30 mouse cellular contexts compared by ENCODE assay signal in genomic region chr4:120914501-120914900, GRCm38 (mm10). TPM values are rescaled to one million over a fixed set of nuclear protein-coding genes. Genes with fewer than 3 reads are reported as not detected.
DNase-seq lines count a peak whose midpoint lies in the region; ATAC-seq and TF ChIP-seq lines count a peak whose summit lies in the region.
"Had no signal": no experiment of that assay in that cellular context is flagged by ENCODE, and none has a peak within 500 bp of the region (broad histone marks: within the 10 kb centered on the region; RNA-seq: fewer than 3 reads in every experiment).

No protein-coding gene starts in this region.

- intact Hi-C loops in left cerebral cortex, postnatal 10 days (cut with DNase I), result loop anchor here (5.0 kb wide), 2 partner anchors 232 to 322 kb away; no protein-coding TSS in a partner anchor

- peak overlapping the region; percentile 54 for H3K27ac ChIP-seq in spleen, adult 2 months (ENCODE audit: insufficient read depth, low read length)
- peak overlapping the region; percentile 75 for H3K27ac ChIP-seq in MEL (ENCODE audit: control insufficient read depth, low read depth, low read length)
- H3K27ac ChIP-seq in midbrain, embryonic 14.5 days (replicated peaks; ENCODE audit: low read depth, low read length), result no peak overlapping the region
- H3K27ac ChIP-seq: embryonic facial prominence, embryonic 13.5 days; forebrain, embryonic 12.5 days; heart, adult 2 months; heart, embryonic 13.5 days; hindbrain, embryonic 13.5 days; kidney, embryonic 15.5 days; limb, embryonic 13.5 days; liver, embryonic 13.5 days; neural tube, embryonic 15.5 days; stomach, embryonic 15.5 days had no signal

- 14% methylated on average over 4 of the region's 4 CpGs for WGBS in spleen, adult 2 months
- 78% methylated on average over 4 of the region's 4 CpGs for WGBS in midbrain, embryonic 14.5 days

- no peak overlapping the region for H3K4me3 ChIP-seq in spleen, adult 2 months (ENCODE audit: extremely low read depth, insufficient read depth, insufficient read length)
- H3K4me3 ChIP-seq in MEL (ENCODE audit: control insufficient read depth in 1 of 2, insufficient read depth in 1 of 2, low read depth in 2 of 2, low read length in 2 of 2), result peak overlapping the region; percentile 20 to 38; a peak in 3 of 4 replicates
- H3K4me3 ChIP-seq in midbrain, embryonic 14.5 days (replicated peaks; ENCODE audit: low read depth, low read length), result no peak overlapping the region
- H3K4me3 ChIP-seq: embryonic facial prominence, embryonic 13.5 days; erythroblast, embryonic 14.5 days; forebrain, embryonic 12.5 days; heart, adult 2 months; heart, embryonic 13.5 days; hindbrain, embryonic 13.5 days; kidney, embryonic 15.5 days; limb, embryonic 13.5 days; liver, embryonic 13.5 days; neural tube, embryonic 15.5 days; stomach, embryonic 15.5 days had no signal

- no peak for TF ChIP-seq RAD21 in MEL (IDR thresholded peaks at IDR 0.05; ENCODE audit: low read depth, low read length)

- no peak; a peak in 1 of 4 replicates for TF ChIP-seq EP300 in MEL (IDR thresholded peaks at IDR 0.05; ENCODE audit: low read depth in 1 of 2, low read length in 2 of 2)

- H3K4me1 ChIP-seq in spleen, adult 2 months (ENCODE audit: control insufficient read depth, insufficient read depth, insufficient read length), result peaks cover 11% of the 10 kb centered on the region; the same call in 1 of the 2 replicates
- H3K4me1 ChIP-seq in MEL (ENCODE audit: control insufficient read depth in 1 of 2, insufficient read depth in 2 of 2, low read length in 2 of 2), result peaks cover 0 to 11% of the 10 kb centered on the region in 2 experiments; a peak in 3 of 4 replicates
- H3K4me1 ChIP-seq in midbrain, embryonic 14.5 days (ENCODE audit: control insufficient read depth, insufficient read depth, low read length), result no peaks in the 10 kb centered on the region
- H3K4me1 ChIP-seq: forebrain, embryonic 12.5 days; heart, embryonic 13.5 days; hindbrain, embryonic 13.5 days; kidney, embryonic 15.5 days; limb, embryonic 13.5 days had no signal

- peak; percentile 18 to 41 for DNase-seq in spleen, adult 2 months (ENCODE audit: low read depth in 1 of 2, low spot score in 2 of 2)
- DNase-seq in spleen, adult 18-20 months, result no peak
- DNase-seq in MEL (ENCODE audit: low read depth, low spot score), result peak; percentile 90
- no peak for DNase-seq in left cerebral cortex, postnatal 10 days (ENCODE audit: extremely low spot score in 1 of 2, low spot score in 2 of 2)
- DNase-seq in midbrain, embryonic 14.5 days, result no peak
- no peak for DNase-seq in adrenal gland, postnatal 14 days
- DNase-seq: cerebellum, adult 18-20 months; cerebellum, postnatal 25 days; embryo, embryonic 11 days; gastrocnemius, postnatal 10 days; heart, adult 2 months; heart, postnatal 14 days; kidney, adult 11 months; kidney, postnatal 36 days; liver, embryonic 13.5 days; lung, embryonic 14.5 days; lung, postnatal 4 days; thymus, postnatal 36 days had no signal

- TF ChIP-seq POLR2A in spleen, adult 2 months (IDR thresholded peaks at IDR 0.05; ENCODE audit: low read depth, low read length), result no peak
- no peak for TF ChIP-seq POLR2A in MEL (IDR thresholded peaks at IDR 0.05; ENCODE audit: control insufficient read depth in 1 of 2, insufficient read depth in 1 of 2, low read depth in 1 of 2, low read length in 2 of 2, poor library complexity in 1 of 2)

- no peak for TF ChIP-seq CTCF in spleen, adult 2 months (IDR thresholded peaks at IDR 0.05; ENCODE audit: extremely low read depth, insufficient read depth, insufficient read length, insufficient replicate concordance)
- no peak; a peak in 1 of 6 replicates for TF ChIP-seq CTCF in MEL (IDR thresholded peaks at IDR 0.05 in 2 of 3, conservative IDR thresholded peaks at IDR 0.05 in 1 of 3; ENCODE audit: control insufficient read depth in 1 of 3, insufficient read depth in 1 of 3, low read depth in 2 of 3, low read length in 3 of 3, poor library complexity in 1 of 3, severe bottlenecking in 1 of 3)

- H3K4me2 ChIP-seq in midbrain, embryonic 14.5 days (ENCODE audit: low read length), result no peak overlapping the region
- H3K4me2 ChIP-seq: embryonic facial prominence, embryonic 13.5 days; forebrain, embryonic 12.5 days; heart, embryonic 13.5 days; hindbrain, embryonic 13.5 days; kidney, embryonic 15.5 days; limb, embryonic 13.5 days; liver, embryonic 13.5 days; lung, embryonic 14.5 days; midbrain, embryonic 11.5 days; neural tube, embryonic 15.5 days; stomach, embryonic 15.5 days had no signal

- ATAC-seq in megakaryocyte, adult 5-6 weeks (ENCODE audit: poor library complexity, severe bottlenecking), result peak; percentile 76
- no peak for ATAC-seq in midbrain, embryonic 14.5 days (ENCODE audit: low FRiP score, low TSS enrichment)
- ATAC-seq: Patski had no signal

- no peaks in the 10 kb centered on the region for H3K27me3 ChIP-seq in spleen, adult 2 months (ENCODE audit: control insufficient read depth, insufficient read depth, low read length)
- H3K27me3 ChIP-seq in MEL (ENCODE audit: control insufficient read depth in 1 of 2, insufficient read depth in 2 of 2, low read length in 2 of 2), result no peaks in the 10 kb centered on the region
- no peaks in the 10 kb centered on the region for H3K27me3 ChIP-seq in midbrain, embryonic 14.5 days (ENCODE audit: control insufficient read depth, insufficient read depth, low read length)
- H3K27me3 ChIP-seq: embryonic facial prominence, embryonic 13.5 days; forebrain, embryonic 12.5 days; kidney, embryonic 15.5 days; limb, embryonic 13.5 days; neural tube, embryonic 15.5 days; Patski; stomach, embryonic 15.5 days had no signal

- H3K79me2 ChIP-seq in MEL (ENCODE audit: control insufficient read depth, insufficient read depth, low read length, poor library complexity), result no peaks in the 10 kb centered on the region

- no peaks in the 10 kb centered on the region for H3K9me3 ChIP-seq in MEL (replicated peaks; ENCODE audit: insufficient read depth, low read length)
- H3K9me3 ChIP-seq in midbrain, embryonic 14.5 days (ENCODE audit: control insufficient read depth, low read length), result no peaks in the 10 kb centered on the region
- H3K9me3 ChIP-seq: embryonic facial prominence, embryonic 13.5 days; forebrain, embryonic 12.5 days; heart, embryonic 13.5 days; hindbrain, embryonic 13.5 days; kidney, embryonic 15.5 days; liver, embryonic 13.5 days; neural tube, embryonic 15.5 days; stomach, embryonic 15.5 days had no signal

- peak overlapping the region; percentile 43 for H3K9ac ChIP-seq in MEL (ENCODE audit: control insufficient read depth, low read depth, low read length, poor library complexity, severe bottlenecking)
- H3K9ac ChIP-seq in midbrain, embryonic 14.5 days (replicated peaks; ENCODE audit: low read length), result no peak overlapping the region
- H3K9ac ChIP-seq: forebrain, embryonic 12.5 days; heart, embryonic 13.5 days; hindbrain, embryonic 13.5 days; kidney, embryonic 15.5 days; limb, embryonic 13.5 days; liver, embryonic 13.5 days; lung, embryonic 14.5 days; neural tube, embryonic 15.5 days; stomach, embryonic 15.5 days had no signal

- H3K36me3 ChIP-seq in spleen, adult 2 months (ENCODE audit: control insufficient read depth, insufficient read depth, low read length), result no peaks in the 10 kb centered on the region
- H3K36me3 ChIP-seq in MEL (ENCODE audit: control insufficient read depth in 1 of 2, insufficient read depth in 2 of 2, low read length in 2 of 2), result peaks cover 0 to 13% of the 10 kb centered on the region in 2 experiments; a peak in 2 of 4 replicates
- H3K36me3 ChIP-seq in midbrain, embryonic 14.5 days (ENCODE audit: control insufficient read depth, insufficient read depth, low read length), result no peaks in the 10 kb centered on the region
- H3K36me3 ChIP-seq: heart, embryonic 13.5 days; liver, embryonic 13.5 days; stomach, embryonic 15.5 days had no signal

TF ChIP-seq in MEL, 35 proteins besides CTCF, POLR2A, EP300 and RAD21 (continues in another document):
- no peak for TF ChIP-seq ZMIZ1 (IDR thresholded peaks at IDR 0.05; ENCODE audit: low read depth, low read length)
- TF ChIP-seq MAZ (IDR thresholded peaks at IDR 0.05; ENCODE audit: low read depth, low read length), result no peak
- TF ChIP-seq RCOR1 (IDR thresholded peaks at IDR 0.05; ENCODE audit: low read depth, low read length), result no peak
- no peak for TF ChIP-seq SMC3 (IDR thresholded peaks at IDR 0.05; ENCODE audit: low read depth, low read length)
- no peak for TF ChIP-seq ZKSCAN1 (IDR thresholded peaks at IDR 0.05; ENCODE audit: low read depth, low read length)
- no peak for TF ChIP-seq MAX (IDR thresholded peaks at IDR 0.05; ENCODE audit: low read length)
- TF ChIP-seq UBTF (IDR thresholded peaks at IDR 0.05; ENCODE audit: borderline replicate concordance, insufficient read depth, low read depth, low read length), result no peak

RNA-seq across cellular contexts. Expression of gene Exo5, which starts 10.3 kb away (rescaled TPM):
- polyA plus RNA-seq in spleen, adult 2 months (2012; rRNA removed), result 4.1 and 4.5 TPM in 2 replicates
- 17.8 and 18.1 TPM in 2 replicates for total RNA-seq in MEL (2012; rRNA removed)
- 10 to 100 TPM in 1 of 2 experiments, not detected in 1; 20.6 TPM for polyA plus RNA-seq in MEL (2012; ENCODE audit: insufficient read depth in 1 of 2, insufficient read length in 2 of 2, low read depth in 1 of 2, low replicate concordance in 2 of 2, missing spikeins in 1 of 2)
- 8.4 and 13.8 TPM in 2 replicates for total RNA-seq in megakaryocyte, adult 5-6 weeks (2015)
- total RNA-seq in megakaryocyte, adult 5-6 weeks (2017), result 13.4 and 20.3 TPM in 2 replicates
- 10 to 100 TPM; 11.3 to 11.5 TPM for total RNA-seq in left cerebral cortex, postnatal 10 days (2021)
- polyA plus RNA-seq in midbrain, embryonic 14.5 days (2014; fragmentation: Nextera tagmentation; extraction: Ambion mirVana), result 32.5 and 33.5 TPM in 2 replicates
- total RNA-seq in adrenal gland, postnatal 14 days (2021), result 12.0 and 15.3 TPM in 2 replicates

RNA-seq across cellular contexts. Expression of gene Zfp69, which starts 37.0 kb away (rescaled TPM):
- polyA plus RNA-seq in spleen, adult 2 months (2012; rRNA removed), result 2.3 and 3.3 TPM in 2 replicates
- 1.8 and 2.0 TPM in 2 replicates for total RNA-seq in MEL (2012; rRNA removed)
- 1 to 10 TPM in 1 of 2 experiments, not detected in 1; 4.3 TPM for polyA plus RNA-seq in MEL (2012; ENCODE audit: insufficient read depth in 1 of 2, insufficient read length in 2 of 2, low read depth in 1 of 2, low replicate concordance in 2 of 2, missing spikeins in 1 of 2)
- total RNA-seq in megakaryocyte, adult 5-6 weeks (2015), result 1.0 and 2.3 TPM in 2 replicates
- 0.85 and 0.92 TPM in 2 replicates for total RNA-seq in megakaryocyte, adult 5-6 weeks (2017)
- 1 to 10 TPM; 2.6 to 2.7 TPM for total RNA-seq in left cerebral cortex, postnatal 10 days (2021)
- polyA plus RNA-seq in midbrain, embryonic 14.5 days (2014; fragmentation: Nextera tagmentation; extraction: Ambion mirVana), result 6.4 and 6.6 TPM in 2 replicates
- 2.4 and 3.4 TPM in 2 replicates for total RNA-seq in adrenal gland, postnatal 14 days (2021)

RNA-seq across cellular contexts. Expression of gene Rims3, which starts 59.9 kb away (rescaled TPM):
- polyA plus RNA-seq in spleen, adult 2 months (2012; rRNA removed), result 6.2 and 8.7 TPM in 2 replicates
- not detected in 2 replicates for total RNA-seq in MEL (2012; rRNA removed)
- polyA plus RNA-seq in MEL (2012; ENCODE audit: insufficient read depth in 1 of 2, insufficient read length in 2 of 2, low read depth in 1 of 2, low replicate concordance in 2 of 2, missing spikeins in 1 of 2), result under 1 TPM in 1 of 2 experiments, not detected in 1; 0.07 TPM
- total RNA-seq in megakaryocyte, adult 5-6 weeks (2015), result 0.05 and 0.29 TPM in 2 replicates
- total RNA-seq in megakaryocyte, adult 5-6 weeks (2017), result 0.04 and 0.15 TPM in 2 replicates
- total RNA-seq in left cerebral cortex, postnatal 10 days (2021), result 10 to 100 TPM; 38.9 to 41.0 TPM
- 20.7 and 20.9 TPM in 2 replicates for polyA plus RNA-seq in midbrain, embryonic 14.5 days (2014; fragmentation: Nextera tagmentation; extraction: Ambion mirVana)
- total RNA-seq in adrenal gland, postnatal 14 days (2021), result 7.2 and 7.3 TPM in 2 replicates
- polyA plus RNA-seq: Patski had no signal

Comparison
In these comparisons a context has a peak if more than half of its experiments do, and no peak if none do; other contexts are left out.
1. DNase-seq: peak in spleen, adult 2 months (2 of 2) and MEL (single experiment); none in spleen, adult 18-20 months (0 of 2), left cerebral cortex, postnatal 10 days (0 of 2), midbrain, embryonic 14.5 days (single experiment) and adrenal gland, postnatal 14 days (single experiment).
2. H3K4me3 ChIP-seq: peak in MEL (2 of 2); none in spleen, adult 2 months (single experiment) and midbrain, embryonic 14.5 days (single experiment).